ENCODE assay signal across 23 mouse cellular contexts in the genomic region with DNA sequence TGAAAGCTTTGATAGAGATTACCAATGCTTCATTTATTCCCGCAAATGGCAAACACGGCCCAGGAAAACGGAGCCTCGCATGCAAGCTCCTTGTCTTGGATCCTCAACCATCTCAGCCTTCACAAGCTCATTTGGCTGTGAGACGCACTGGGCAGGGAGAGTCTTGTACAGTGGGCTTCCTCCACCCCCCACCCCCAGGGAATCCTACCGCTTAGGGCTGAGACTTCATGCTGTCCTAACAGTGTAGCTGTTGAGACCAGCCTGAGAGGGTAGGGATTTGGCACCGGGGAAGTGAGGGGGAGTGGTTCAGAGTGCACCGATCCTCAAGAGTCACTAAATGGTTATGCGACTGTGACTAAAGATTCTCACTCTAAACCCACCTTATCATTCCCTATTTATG. TPM values are rescaled to one million over a fixed set of nuclear protein-coding genes. Genes with fewer than 3 reads are reported as not detected.
DNase-seq lines count a peak whose midpoint lies in the region; ATAC-seq lines count a peak whose summit lies in the region.
"Had no signal": no experiment of that assay in that cellular context is flagged by ENCODE, and none has a peak within 500 bp of the region (broad histone marks: within the 10 kb centered on the region; RNA-seq: fewer than 3 reads in every experiment).

No protein-coding gene starts in this region.

- no peak overlapping the region for H3K9ac ChIP-seq in limb, embryonic 11.5 days (ENCODE audit: low read length)
- H3K9ac ChIP-seq in hindbrain, embryonic 15.5 days: no peak overlapping the region
- no peak overlapping the region for H3K9ac ChIP-seq in midbrain, embryonic 13.5 days (replicated peaks)
- H3K9ac ChIP-seq in kidney, embryonic 15.5 days: no peak overlapping the region
- H3K9ac ChIP-seq: embryonic facial prominence, embryonic 13.5 days; liver, embryonic 13.5 days; neural tube, embryonic 13.5 days had no signal

- H3K9me3 ChIP-seq in limb, embryonic 11.5 days (ENCODE audit: control insufficient read depth, low read length): no peaks in the 10 kb centered on the region
- no peaks in the 10 kb centered on the region for H3K9me3 ChIP-seq in limb, embryonic 10.5 days (replicated peaks)
- H3K9me3 ChIP-seq in hindbrain, embryonic 15.5 days: no peaks in the 10 kb centered on the region
- no peaks in the 10 kb centered on the region for H3K9me3 ChIP-seq in midbrain, embryonic 13.5 days
- H3K9me3 ChIP-seq in kidney, embryonic 15.5 days (replicated peaks): no peaks in the 10 kb centered on the region
- H3K9me3 ChIP-seq: embryonic facial prominence, embryonic 13.5 days; heart, embryonic 10.5 days; liver, embryonic 13.5 days; neural tube, embryonic 13.5 days had no signal

- H3K4me2 ChIP-seq in limb, embryonic 11.5 days (ENCODE audit: low read depth, severe bottlenecking): no peak overlapping the region
- no peak overlapping the region for H3K4me2 ChIP-seq in hindbrain, embryonic 15.5 days
- peak overlapping the region; percentile 44 for H3K4me2 ChIP-seq in midbrain, embryonic 13.5 days (replicated peaks)
- H3K4me2 ChIP-seq in kidney, embryonic 15.5 days: no peak overlapping the region
- H3K4me2 ChIP-seq: embryonic facial prominence, embryonic 13.5 days; liver, embryonic 13.5 days; neural tube, embryonic 13.5 days had no signal

- no peak overlapping the region for H3K4me3 ChIP-seq in limb, embryonic 11.5 days (ENCODE audit: low read depth, low read length)
- no peak overlapping the region for H3K4me3 ChIP-seq in limb, embryonic 10.5 days
- H3K4me3 ChIP-seq in hindbrain, embryonic 15.5 days: no peak overlapping the region
- H3K4me3 ChIP-seq in midbrain, embryonic 13.5 days (replicated peaks): 0 out of 2 replicates have a peak overlapping the region, but pooled peaks have one; percentile 2
- no peak overlapping the region for H3K4me3 ChIP-seq in kidney, embryonic 15.5 days (replicated peaks)
- H3K4me3 ChIP-seq: embryonic facial prominence, embryonic 13.5 days; erythroblast, embryonic 14.5 days; heart, embryonic 10.5 days; liver, embryonic 13.5 days; neural tube, embryonic 13.5 days had no signal

- WGBS in limb, embryonic 11.5 days: under 1% methylated on average over 9 of the region's 9 CpGs
- 1% methylated on average over 9 of the region's 9 CpGs for WGBS in limb, embryonic 10.5 days
- WGBS in hindbrain, embryonic 15.5 days: 2% methylated on average over 9 of the region's 9 CpGs
- WGBS in midbrain, embryonic 13.5 days: 4% methylated on average over 9 of the region's 9 CpGs
- 1% methylated on average over 9 of the region's 9 CpGs for WGBS in kidney, embryonic 15.5 days

- no peak overlapping the region for H3K27ac ChIP-seq in limb, embryonic 11.5 days (replicated peaks; ENCODE audit: low read depth, low read length)
- no peak overlapping the region for H3K27ac ChIP-seq in limb, embryonic 10.5 days
- no peak overlapping the region for H3K27ac ChIP-seq in hindbrain, embryonic 15.5 days (replicated peaks)
- peak overlapping the region; percentile 4; the same call in 1 of the 2 replicates for H3K27ac ChIP-seq in midbrain, embryonic 13.5 days
- H3K27ac ChIP-seq in kidney, embryonic 15.5 days: no peak overlapping the region
- H3K27ac ChIP-seq: embryonic facial prominence, embryonic 13.5 days; heart, embryonic 10.5 days; liver, embryonic 13.5 days; neural tube, embryonic 13.5 days had no signal

- H3K27me3 ChIP-seq in limb, embryonic 11.5 days (ENCODE audit: control insufficient read depth, insufficient read depth, low read length): peaks cover 84% of the 10 kb centered on the region
- peaks cover 100% of the 10 kb centered on the region for H3K27me3 ChIP-seq in limb, embryonic 10.5 days (ENCODE audit: low read depth, poor library complexity, severe bottlenecking)
- H3K27me3 ChIP-seq in hindbrain, embryonic 15.5 days: peaks cover 91% of the 10 kb centered on the region
- H3K27me3 ChIP-seq in midbrain, embryonic 13.5 days: peaks cover 97% of the 10 kb centered on the region
- H3K27me3 ChIP-seq in kidney, embryonic 15.5 days: peaks cover 99% of the 10 kb centered on the region

- H3K36me3 ChIP-seq in limb, embryonic 11.5 days (ENCODE audit: control insufficient read depth, insufficient read depth, low read length): no peaks in the 10 kb centered on the region
- H3K36me3 ChIP-seq in limb, embryonic 10.5 days: no peaks in the 10 kb centered on the region
- no peaks in the 10 kb centered on the region for H3K36me3 ChIP-seq in hindbrain, embryonic 15.5 days
- no peaks in the 10 kb centered on the region for H3K36me3 ChIP-seq in midbrain, embryonic 13.5 days
- H3K36me3 ChIP-seq in kidney, embryonic 15.5 days: no peaks in the 10 kb centered on the region
- H3K36me3 ChIP-seq: embryonic facial prominence, embryonic 13.5 days; heart, embryonic 10.5 days; liver, embryonic 13.5 days; neural tube, embryonic 13.5 days had no signal

- 0 out of 2 replicates have a peak, but pooled peaks have one; percentile 11 for ATAC-seq in limb, embryonic 11.5 days (ENCODE audit: insufficient number of reproducible peaks, low FRiP score, low TSS enrichment, low read depth)
- ATAC-seq in hindbrain, embryonic 15.5 days (ENCODE audit: low FRiP score, low read depth): peak; percentile 51; the same call in 1 of the 2 replicates
- ATAC-seq in midbrain, embryonic 13.5 days: peak; percentile 62
- no peak for ATAC-seq in kidney, embryonic 15.5 days (replicated peaks; ENCODE audit: low FRiP score)
- no peak for ATAC-seq in inflammation-experienced regulatory T-cells, adult 6 months
- ATAC-seq: activated CD4-positive, CD25-positive, alpha-beta regulatory T cell, adult 4 months; forebrain, embryonic 16.5 days; intestine, postnatal 0 days had no signal

- peak; percentile 37 for DNase-seq in limb, embryonic 11.5 days (ENCODE audit: low spot score)
- no peak for DNase-seq in limb, embryonic 10.5 days (ENCODE audit: low spot score)
- no peak for DNase-seq in spleen, postnatal 4 days (ENCODE audit: low spot score in 2 of 2)
- DNase-seq: adrenal gland, adult 8-10 months; cerebellum, adult 18-20 months; gastrocnemius, postnatal 10 days; kidney, postnatal 36 days; liver, embryonic 13.5 days; lung, adult 2 months; right cerebral cortex, postnatal 14 days; thymus, postnatal 14 days had no signal

- no peaks in the 10 kb centered on the region for H3K4me1 ChIP-seq in limb, embryonic 11.5 days (ENCODE audit: control insufficient read depth, insufficient read depth, low read length)
- H3K4me1 ChIP-seq in limb, embryonic 10.5 days: peaks cover 13% of the 10 kb centered on the region; the same call in 1 of the 2 replicates
- H3K4me1 ChIP-seq in hindbrain, embryonic 15.5 days (replicated peaks): 0 out of 2 replicates have a peak, but pooled peaks cover 3% of the 10 kb centered on the region
- peaks cover 17% of the 10 kb centered on the region; the same call in 1 of the 2 replicates for H3K4me1 ChIP-seq in midbrain, embryonic 13.5 days (replicated peaks)
- H3K4me1 ChIP-seq in kidney, embryonic 15.5 days: peaks cover 7% of the 10 kb centered on the region; the same call in 1 of the 2 replicates
- H3K4me1 ChIP-seq: liver, embryonic 13.5 days; neural tube, embryonic 13.5 days had no signal

RNA-seq across cellular contexts. Expression of a gene that starts 13.7 kb away (rescaled TPM):
- polyA plus RNA-seq in limb, embryonic 11.5 days (2014; fragmentation: Nextera tagmentation; extraction: Ambion mirVana): 1.6 and 2.3 TPM in 2 replicates
- polyA plus RNA-seq in limb, embryonic 10.5 days (2016; fragmentation: Nextera tagmentation; extraction: Ambion mirVana): 0.91 and 1.0 TPM in 2 replicates
- polyA plus RNA-seq in hindbrain, embryonic 15.5 days (2015; fragmentation: Nextera tagmentation; extraction: Ambion mirVana): 3.7 and 8.0 TPM in 2 replicates
- 9.0 and 13.6 TPM in 2 replicates for polyA plus RNA-seq in midbrain, embryonic 13.5 days (2015; fragmentation: Nextera tagmentation; extraction: Ambion mirVana)
- polyA plus RNA-seq in kidney, embryonic 15.5 days (2015; fragmentation: Nextera tagmentation; extraction: Ambion mirVana): 0.05 and 0.10 TPM in 2 replicates
- polyA plus RNA-seq in inflammation-experienced regulatory T-cells, adult 6 months (2017; shearing (Covaris generic)): not detected
- polyA plus RNA-seq: activated CD4-positive, CD25-positive, alpha-beta regulatory T cell, adult 4 months; erythroblast, embryonic 14.5 days; forebrain, embryonic 16.5 days; intestine, postnatal 0 days; kidney, embryonic 14.5 days; liver, embryonic 13.5 days; lung, adult 2 months had no signal

Comparison
In these comparisons a context has a peak if more than half of its experiments do, and no peak if none do; other contexts are left out.
1. ATAC-seq: peak in limb, embryonic 11.5 days (single experiment), hindbrain, embryonic 15.5 days (single experiment) and midbrain, embryonic 13.5 days (single experiment); none in kidney, embryonic 15.5 days (single experiment) and inflammation-experienced regulatory T-cells, adult 6 months (single experiment).